Mouse (Mus musculus) MEL (cell line): ENCODE results near the gene Gm19684. TPM values are rescaled to one million over a fixed set of nuclear protein-coding genes. Genes with fewer than 3 reads are reported as not detected.
"Not testable (repeated sequence)": the region's sequence is repeated elsewhere in the genome, so short reads cannot be mapped to it uniquely, and the experiment has no call there.

ENCODE experiments used
- DNase-seq: peaks from one replicate; pipeline ENCODE4 v3.0.0; 2011; ENCODE audit warnings: low read depth, low spot score
- H3K27ac ChIP-seq: 2 replicates; pipeline ENCODE4 v1.5.1; 2012; ENCODE audit warnings: low read depth, mild to moderate bottlenecking, control low read depth, low read length, moderate library complexity; ENCODE audit not compliant: control insufficient read depth
- H3K27me3 ChIP-seq, 2 experiments: fragments of 150-350 bp in 1 of 2; sonication (generic) in 1 of 2; 2 replicates each; pipeline ENCODE4 v1.6.1; 2012; ENCODE audit warnings: low read length in 2 of 2, mild to moderate bottlenecking in 2 of 2, improper control_type of control experiment in 1 of 2, moderate library complexity in 1 of 2; ENCODE audit not compliant: insufficient read depth in 2 of 2, control insufficient read depth in 1 of 2
- H3K36me3 ChIP-seq, 2 experiments: 2 replicates each; pipeline ENCODE4 v1.6.1; 2012 to 2014; ENCODE audit warnings: low read length in 2 of 2, improper control_type of control experiment in 1 of 2, inconsistent platforms in 1 of 2, mild to moderate bottlenecking in 1 of 2; ENCODE audit not compliant: insufficient read depth in 2 of 2, control insufficient read depth in 1 of 2
- H3K4me1 ChIP-seq, 2 experiments: fragments of 150-350 bp in 1 of 2; sonication (generic) in 1 of 2; 2 replicates each; pipeline ENCODE4 v1.6.1; 2012; ENCODE audit warnings: low read length in 2 of 2, improper control_type of control experiment in 1 of 2, mild to moderate bottlenecking in 1 of 2; ENCODE audit not compliant: insufficient read depth in 2 of 2, control insufficient read depth in 1 of 2
- H3K4me3 ChIP-seq, 2 experiments: fragments of 150-350 bp in 1 of 2; sonication (generic) in 1 of 2; 2 replicates each; pipeline ENCODE4 v1.5.1; 2012; ENCODE audit warnings: low read depth in 2 of 2, low read length in 2 of 2, mild to moderate bottlenecking in 2 of 2, moderate library complexity in 2 of 2, control low read depth in 1 of 2, improper control_type of control experiment in 1 of 2; ENCODE audit not compliant: control insufficient read depth in 1 of 2, insufficient read depth in 1 of 2
- H3K79me2 ChIP-seq: 2 replicates; pipeline ENCODE4 v1.6.1; 2012; ENCODE audit warnings: mild to moderate bottlenecking, low read length, moderate library complexity; ENCODE audit not compliant: control insufficient read depth, poor library complexity, insufficient read depth
- H3K9ac ChIP-seq: 2 replicates; pipeline ENCODE4 v1.6.1; 2012; ENCODE audit warnings: low read depth, mild to moderate bottlenecking, control low read depth, low read length, moderate library complexity; ENCODE audit not compliant: control insufficient read depth, poor library complexity, severe bottlenecking
- H3K9me3 ChIP-seq: fragments of 150-350 bp; sonication (generic); replicated peaks from 2 replicates; pipeline ENCODE4 v1.6.1; 2012; ENCODE audit warnings: mild to moderate bottlenecking, low read length, improper control_type of control experiment, moderate library complexity; ENCODE audit not compliant: insufficient read depth
- ELF1 ChIP-seq: IDR thresholded peaks from 2 replicates; pipeline ENCODE4 v1.6.1; 2014; ENCODE audit warnings: low read depth, mild to moderate bottlenecking, inconsistent platforms, low read length, improper control_type of control experiment, moderate library complexity
- ETS1 ChIP-seq: IDR thresholded peaks from 2 replicates; pipeline ENCODE4 v1.6.1; 2012; ENCODE audit warnings: low read depth, mild to moderate bottlenecking, inconsistent platforms, low read length, improper control_type of control experiment, moderate library complexity
- GABPA ChIP-seq: IDR thresholded peaks from 2 replicates; pipeline ENCODE4 v1.6.1; 2012; ENCODE audit warnings: low read depth, mild to moderate bottlenecking, inconsistent platforms, low read length, improper control_type of control experiment, moderate library complexity
- HCFC1 ChIP-seq: IDR thresholded peaks from 2 replicates; pipeline ENCODE4 v1.6.1; 2012; ENCODE audit warnings: low read depth, mild to moderate bottlenecking, inconsistent platforms, low read length, improper control_type of control experiment, moderate library complexity
- MAFK ChIP-seq: IDR thresholded peaks from 2 replicates; pipeline ENCODE4 v1.6.1; 2011; ENCODE audit warnings: low read depth, mild to moderate bottlenecking, low read length, improper control_type of control experiment, borderline replicate concordance
- NRF1 ChIP-seq: IDR thresholded peaks from 2 replicates; pipeline ENCODE4 v1.6.1; 2014; ENCODE audit warnings: low read depth, mild to moderate bottlenecking, inconsistent platforms, low read length, improper control_type of control experiment, moderate library complexity; ENCODE audit not compliant: poor library complexity, insufficient read depth, severe bottlenecking
- RAD21 ChIP-seq: IDR thresholded peaks from 2 replicates; pipeline ENCODE4 v1.6.1; 2011; ENCODE audit warnings: mild to moderate bottlenecking, low read depth, low read length, improper control_type of control experiment
- TAL1 ChIP-seq: IDR thresholded peaks from 2 replicates; pipeline ENCODE4 v1.6.1; 2012; ENCODE audit warnings: mild to moderate bottlenecking, inconsistent platforms, low read length, moderate library complexity, mixed read lengths
- TBP ChIP-seq: IDR thresholded peaks from 2 replicates; pipeline ENCODE4 v1.8.0; 2011; ENCODE audit warnings: low read depth, low read length, improper control_type of control experiment
- TCF12 ChIP-seq: IDR thresholded peaks from 2 replicates; pipeline ENCODE4 v1.6.1; 2014; ENCODE audit warnings: low read depth, mild to moderate bottlenecking, inconsistent platforms, low read length, improper control_type of control experiment, moderate library complexity
- USF1 ChIP-seq: IDR thresholded peaks from 2 replicates; pipeline ENCODE4 v1.6.1; 2014; ENCODE audit warnings: low read depth, mild to moderate bottlenecking, inconsistent platforms, low read length, improper control_type of control experiment, moderate library complexity
- ZC3H11A ChIP-seq: IDR thresholded peaks from 2 replicates; pipeline ENCODE4 v1.6.1; 2012; ENCODE audit warnings: low read depth, mild to moderate bottlenecking, inconsistent platforms, low read length, improper control_type of control experiment
- polyA plus RNA-seq, 2 experiments: library from polyadenylated mRNA; stranded (reverse) in 1 of 2; unstranded in 1 of 2; fragments of >175 nt in 1 of 2; fragments of >200 nt in 1 of 2; gene quantifications; 2 replicates each; pipeline versions ENCODE4 v1.2.1 to v1.2.4; 2012; ENCODE audit warnings: low replicate concordance in 2 of 2, low read depth in 1 of 2; ENCODE audit not compliant: insufficient read length in 2 of 2, insufficient read depth in 1 of 2, missing spikeins in 1 of 2
- total RNA-seq: library from RNA; depleted of rRNA; stranded (reverse); fragments of 300-350 nt; gene quantifications from 2 replicates; pipeline ENCODE4 v1.2.3, GENCODE M21; 2012

The Gm19684 gene
- total and polyA plus RNA-seq, 3 experiments = not detected

DNA sequence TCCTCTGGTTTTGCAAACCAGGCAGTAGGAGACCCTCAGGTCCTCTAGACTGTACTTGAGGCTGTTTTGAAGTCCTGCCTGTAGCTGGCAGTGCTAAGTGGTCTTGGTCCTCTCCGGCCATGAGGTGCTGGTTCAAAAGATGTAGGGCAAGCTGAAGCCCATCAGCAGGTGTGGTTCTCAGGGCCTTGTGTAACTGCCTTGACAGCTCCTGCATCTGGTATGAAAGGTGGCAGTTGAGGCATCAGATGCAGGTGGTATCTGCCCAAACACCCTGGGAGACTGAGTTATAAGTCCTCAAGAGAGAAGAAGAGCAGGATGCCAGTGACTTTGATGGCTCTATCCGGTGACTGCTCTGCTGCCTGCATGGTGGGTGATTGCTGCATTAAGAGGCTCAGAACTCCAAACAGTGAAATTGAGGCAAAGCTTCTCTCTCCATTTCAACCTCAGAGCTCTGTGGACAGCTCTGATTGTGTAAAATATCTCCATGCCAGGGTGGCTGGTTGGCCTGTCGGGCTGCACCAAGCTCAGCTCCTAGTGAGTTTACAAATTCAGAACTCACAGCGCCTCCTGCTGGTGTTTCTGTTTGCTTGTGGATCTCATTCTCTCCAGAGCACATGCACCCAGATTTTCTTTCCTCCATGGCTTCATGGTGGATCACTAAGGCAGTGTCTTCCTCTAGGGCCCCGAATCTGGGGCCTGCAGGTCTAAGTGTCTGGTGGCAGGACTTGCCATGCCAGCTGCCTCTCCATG lies 10.2 kb downstream of the Gm19684 start (continued):
- TF ChIP-seq HCFC1 = no peak

DNA sequence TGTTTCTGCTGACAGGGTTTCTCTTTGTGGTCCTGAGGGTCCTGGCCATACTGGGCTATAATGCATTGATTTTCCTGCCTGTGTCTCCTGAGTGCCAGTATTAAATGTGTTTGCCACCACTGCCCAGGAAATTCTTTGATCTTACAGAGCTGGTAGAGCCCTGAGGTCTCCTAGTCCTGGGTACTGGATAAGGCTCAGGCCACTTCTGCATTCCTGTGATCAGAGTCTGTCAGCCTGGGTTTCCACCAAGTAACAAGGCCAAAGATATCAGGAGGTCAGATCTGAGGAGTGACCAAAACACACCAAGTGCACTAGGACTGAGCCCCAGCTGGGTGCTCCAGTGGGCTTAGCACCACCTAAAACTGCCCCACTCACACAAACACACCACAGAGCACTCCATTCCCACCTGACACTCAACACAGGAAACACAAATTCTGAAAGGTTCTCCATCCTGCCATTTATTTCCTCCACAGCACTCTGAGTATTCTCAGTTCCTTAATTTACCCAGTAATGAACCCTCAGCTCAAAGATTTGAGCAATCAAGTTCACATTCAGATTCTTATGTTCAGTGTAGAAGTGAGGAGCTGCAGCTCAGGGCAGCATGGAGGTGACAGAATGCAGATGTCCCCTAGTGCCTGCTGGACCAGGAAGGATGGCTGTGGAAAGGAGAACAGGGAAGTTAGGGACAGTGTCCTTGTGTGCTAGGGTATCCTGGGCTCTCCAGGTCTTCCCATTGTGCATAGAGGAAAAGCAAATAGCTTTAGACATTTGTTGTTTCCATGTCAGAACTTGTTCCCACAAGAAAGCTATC lies 14.1 kb downstream of the Gm19684 start:
- H3K9me3 ChIP-seq, H3K4me3 ChIP-seq, H3K9ac ChIP-seq, H3K27ac ChIP-seq, H3K4me1 ChIP-seq, H3K79me2 ChIP-seq, H3K36me3 ChIP-seq, DNase-seq: not testable (repeated sequence)
- H3K27me3 ChIP-seq = peaks cover 10 to 12% of the 10 kb centered on the region in 2 experiments

DNA sequence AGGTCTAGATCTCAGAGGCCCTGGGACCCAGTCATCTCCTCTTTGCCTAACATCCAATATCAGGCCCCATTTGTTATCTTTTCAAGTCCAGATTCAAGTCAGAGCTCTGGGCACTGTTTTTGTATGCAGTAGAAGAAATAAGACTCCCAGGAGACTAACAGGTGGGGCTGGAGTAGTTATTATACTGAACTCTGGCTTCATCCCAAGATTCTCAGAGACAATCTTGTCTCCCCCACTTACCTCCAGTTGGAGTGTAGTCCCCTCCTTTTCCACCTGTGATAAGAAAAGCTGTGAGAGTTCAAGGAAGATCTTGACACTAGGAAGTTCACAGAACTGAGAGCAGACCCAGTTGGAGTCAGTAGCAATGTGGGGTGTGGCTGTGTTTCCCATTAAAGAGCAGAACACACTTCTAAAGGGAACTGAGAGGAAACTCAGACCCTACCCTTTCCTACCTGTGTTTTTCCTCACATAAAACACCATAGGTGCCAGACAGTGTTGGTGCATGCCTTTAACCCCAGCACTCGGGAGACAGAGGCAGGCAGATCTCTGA lies 14.9 kb downstream of the Gm19684 start:
- not testable (repeated sequence) for H3K9me3 ChIP-seq, H3K4me1 ChIP-seq, H3K36me3 ChIP-seq

DNA sequence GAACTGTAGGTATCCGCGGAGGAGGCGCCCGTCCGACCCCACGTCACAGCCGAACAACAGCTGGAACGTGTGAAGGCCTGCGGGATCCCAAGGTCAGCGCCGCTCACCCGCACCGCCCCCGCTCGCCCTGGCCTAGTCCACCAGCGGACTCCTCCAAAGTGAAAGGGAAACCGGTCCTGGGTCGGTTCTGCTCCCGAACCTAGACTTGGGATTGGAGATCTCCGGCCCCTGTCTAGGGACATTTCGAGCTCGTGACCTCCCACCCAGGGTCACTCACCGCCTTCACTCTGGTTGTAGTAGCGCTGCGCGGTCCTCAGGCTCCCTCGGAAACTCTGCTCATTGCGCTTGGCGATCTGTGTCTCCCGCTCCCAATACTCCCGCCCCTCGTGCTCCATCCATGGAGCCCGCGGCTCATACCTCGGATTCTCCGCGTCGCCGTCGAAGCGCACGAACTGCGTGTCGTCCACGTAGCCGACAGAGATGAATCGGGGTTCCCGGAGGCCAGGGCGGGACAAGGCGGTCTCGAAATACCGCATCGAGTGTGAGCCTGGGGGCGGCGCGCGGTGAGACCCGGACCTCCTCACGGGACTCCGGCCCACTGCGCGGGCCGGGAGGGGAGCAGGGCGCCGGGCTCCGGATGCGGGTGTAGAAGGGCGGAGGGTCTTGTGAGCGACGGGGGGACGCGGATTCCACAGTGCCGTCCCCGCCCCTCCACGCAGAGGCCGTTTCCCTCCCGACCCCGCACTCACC lies 23.8 kb downstream of the Gm19684 start:
- TF ChIP-seq GABPA (no peak), TCF12 (no peak), MAFK (no peak), ETS1 (no peak), ZC3H11A (no peak), TBP (no peak), RAD21 (no peak), HCFC1 (no peak), NRF1 (no peak), USF1 (no peak), ELF1 (no peak), TAL1 (no peak)
- no peaks in the 10 kb centered on the region for H3K36me3 ChIP-seq
- H3K27me3 ChIP-seq = peaks cover 0 to 3% of the 10 kb centered on the region in 2 experiments; a peak in 3 of 4 replicates
- H3K79me2 ChIP-seq = no peaks in the 10 kb centered on the region
- H3K4me1 ChIP-seq = no peaks in the 10 kb centered on the region
- no peak overlapping the region for H3K27ac ChIP-seq
- no peak overlapping the region for H3K4me3 ChIP-seq
- DNase-seq = peak; percentile 44
- H3K9ac ChIP-seq = no peak overlapping the region
- no peaks in the 10 kb centered on the region for H3K9me3 ChIP-seq

More for the DNA sequence above, 14.9 kb downstream of the Gm19684 start:
- H3K4me3 ChIP-seq, H3K9ac ChIP-seq, H3K27ac ChIP-seq, DNase-seq, H3K79me2 ChIP-seq: not testable (repeated sequence)
- peaks cover 10 to 15% of the 10 kb centered on the region in 2 experiments for H3K27me3 ChIP-seq

DNA sequence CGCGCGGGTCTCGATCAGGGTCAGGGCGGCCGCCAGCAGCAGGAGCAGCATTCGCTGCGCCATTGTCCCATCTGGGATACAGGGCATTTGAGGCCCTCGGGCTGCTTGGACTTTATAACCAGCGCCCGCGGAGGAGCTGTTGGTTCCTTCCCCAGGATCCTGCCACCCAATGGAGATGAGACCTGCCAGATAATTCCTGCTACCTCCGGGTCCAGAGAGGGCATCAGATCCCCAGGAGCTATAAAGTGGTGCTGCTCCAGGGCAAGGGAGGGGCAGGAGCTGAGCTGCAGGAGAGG lies 24.3 kb downstream of the Gm19684 start:
- not testable (repeated sequence) for H3K4me3 ChIP-seq, H3K27me3 ChIP-seq

More for the DNA sequence above, 24.3 kb downstream of the Gm19684 start:
- H3K36me3 ChIP-seq, H3K27ac ChIP-seq, DNase-seq, H3K9me3 ChIP-seq, H3K9ac ChIP-seq, H3K79me2 ChIP-seq, H3K4me1 ChIP-seq: not testable (repeated sequence)
